Mouse (Mus musculus) adrenal gland, adult 18-20 months (tissue): ENCODE measurements around the gene Entpd8. TPM values are rescaled to one million over a fixed set of nuclear protein-coding genes. Genes with fewer than 3 reads are reported as not detected.

ENCODE experiments used
- DNase-seq, 2 experiments: peaks; one replicate each; pipeline ENCODE4 v3.0.0; 2021 to 2022; ENCODE audit warnings: low spot score in 2 of 2
- total RNA-seq, 2 experiments: library from RNA; stranded (reverse); gene quantifications; 1 replicate in 1 of 2; 2 replicates in 1 of 2; pipeline ENCODE4 v1.2.3; 2021

The Entpd8 gene
- total RNA-seq, 2 experiments from 2014 or later, result not detected

DNA sequence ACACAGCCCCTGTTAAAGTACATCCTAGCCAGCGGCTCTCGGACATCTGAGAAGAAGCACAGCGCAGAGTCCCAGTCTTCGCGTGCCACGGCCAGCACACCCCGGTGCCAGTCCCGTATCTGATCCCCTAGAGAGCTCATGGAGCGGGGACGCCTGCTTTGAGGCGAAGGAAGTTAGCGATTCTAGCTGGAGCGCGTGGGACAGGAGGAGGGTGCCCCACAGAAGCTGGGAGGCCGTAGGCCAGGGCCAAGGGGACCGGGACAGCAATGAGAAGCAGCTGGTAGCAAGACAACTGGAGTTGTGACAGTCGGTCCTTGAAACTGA is 14.6 kb downstream of the Entpd8 start:
- no peak for DNase-seq

DNA sequence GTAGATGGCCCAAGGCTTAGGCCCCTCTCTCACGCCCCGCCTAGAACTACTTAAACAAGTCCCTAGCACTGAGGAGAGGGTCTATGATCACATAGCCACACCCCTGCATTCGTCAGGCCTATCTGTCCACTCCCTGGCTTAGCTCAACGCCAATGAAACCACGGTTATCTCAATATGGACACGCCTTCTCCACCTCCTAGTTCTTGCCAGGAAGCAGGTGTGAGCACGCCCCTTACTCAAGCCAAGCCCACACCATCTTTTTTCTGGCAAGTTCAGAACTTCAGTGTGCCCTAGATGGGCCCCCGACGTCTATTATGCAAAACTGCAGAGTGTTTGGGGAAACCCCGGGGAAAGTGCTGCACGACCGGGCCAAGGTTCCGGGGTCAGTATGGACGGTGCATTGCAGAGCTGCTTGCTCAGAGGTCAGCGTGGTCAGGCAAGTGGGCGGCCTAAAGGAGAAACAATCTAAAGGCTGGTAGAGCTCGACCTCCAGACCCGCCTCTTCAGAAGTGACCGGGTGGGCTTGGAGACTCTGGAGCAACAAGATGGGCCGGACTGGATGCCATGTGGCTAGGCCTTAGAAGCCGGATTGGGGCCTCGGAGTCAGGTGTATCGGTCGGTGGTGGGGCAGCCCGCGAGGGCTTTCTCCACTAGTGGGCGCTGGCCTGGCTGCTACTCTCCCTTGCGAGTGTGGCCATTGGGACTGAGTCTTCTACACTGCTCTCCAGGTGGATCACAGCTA is 15.2 kb downstream of the Entpd8 start, which contains the start of gene Noxa1:
Gene Noxa1, minus strand, starts transcription at position 41 of the 742 bp plus-strand sequence.
- DNase-seq, result no peak

DNA sequence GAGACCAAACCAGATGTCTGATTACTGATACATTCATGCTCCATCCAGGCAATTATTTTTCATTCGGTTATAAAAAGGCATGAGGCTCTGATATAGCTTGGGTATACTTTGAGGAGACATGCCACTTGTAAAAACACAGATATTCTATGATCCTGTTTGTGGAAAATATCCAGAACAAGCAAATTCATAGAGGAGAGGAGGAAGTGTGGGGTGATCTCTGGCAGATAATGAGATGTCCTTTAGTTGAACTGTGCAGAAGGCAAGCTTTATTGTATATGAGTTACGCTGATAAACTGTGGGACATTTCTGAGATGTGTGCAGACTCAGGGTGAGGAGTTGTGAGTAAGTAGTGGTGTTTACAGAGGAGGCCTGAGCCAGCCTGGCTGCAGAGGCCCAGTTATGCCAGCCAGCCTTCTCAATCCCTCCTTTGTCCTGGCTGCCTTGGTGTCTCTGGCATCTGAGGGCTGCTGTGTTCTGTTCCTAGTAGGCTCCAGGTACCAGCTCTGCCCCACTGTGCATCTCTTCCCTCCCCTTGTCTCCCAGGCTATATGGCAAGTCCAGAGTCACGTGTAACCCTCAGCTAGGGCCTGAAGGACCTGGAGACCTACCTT is 18.0 kb downstream of the Entpd8 start:
- DNase-seq, result no peak

GRCm38 (mm10) chr2:25098956-25099355 is 18.9 kb downstream of the Entpd8 start:
- DNase-seq, result peak in 1 of 2 experiments; percentile 12

- DNase-seq, result no peak
Observed at GRCm38 (mm10) chr2:25099703-25100102, 19.6 kb downstream of the Entpd8 start.

- DNase-seq, result no peak
Observed at GRCm38 (mm10) chr2:25104122-25104521, 24.0 kb downstream of the Entpd8 start.

GRCm38 (mm10) chr2:25106045-25106444 is 25.9 kb downstream of the Entpd8 start:
- DNase-seq, result no peak

DNA sequence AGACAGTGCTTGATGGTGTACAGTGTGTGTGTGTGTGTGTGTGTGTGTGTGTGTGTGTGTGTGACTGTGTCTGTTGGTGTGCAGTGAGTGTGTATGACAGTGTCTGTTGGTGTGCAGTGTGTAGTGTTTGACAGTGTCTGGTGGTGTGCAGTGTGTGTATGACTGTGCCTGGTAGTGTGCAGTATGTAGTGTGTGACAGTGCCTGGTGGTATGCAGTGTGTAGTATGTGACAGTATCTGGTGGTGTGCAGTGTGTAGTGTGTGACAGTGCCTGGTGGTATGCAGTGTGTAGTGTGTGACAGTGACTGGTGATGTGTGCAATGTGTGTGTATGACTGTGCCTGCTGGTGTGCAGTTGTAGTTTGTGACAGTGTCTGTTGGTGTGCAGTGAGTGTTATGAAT is 29.4 kb downstream of the Entpd8 start:
- DNase-seq, result no peak

GRCm38 (mm10) chr2:25110505-25111183 is 30.5 kb downstream of the Entpd8 start:
- DNase-seq, result no peak

DNA sequence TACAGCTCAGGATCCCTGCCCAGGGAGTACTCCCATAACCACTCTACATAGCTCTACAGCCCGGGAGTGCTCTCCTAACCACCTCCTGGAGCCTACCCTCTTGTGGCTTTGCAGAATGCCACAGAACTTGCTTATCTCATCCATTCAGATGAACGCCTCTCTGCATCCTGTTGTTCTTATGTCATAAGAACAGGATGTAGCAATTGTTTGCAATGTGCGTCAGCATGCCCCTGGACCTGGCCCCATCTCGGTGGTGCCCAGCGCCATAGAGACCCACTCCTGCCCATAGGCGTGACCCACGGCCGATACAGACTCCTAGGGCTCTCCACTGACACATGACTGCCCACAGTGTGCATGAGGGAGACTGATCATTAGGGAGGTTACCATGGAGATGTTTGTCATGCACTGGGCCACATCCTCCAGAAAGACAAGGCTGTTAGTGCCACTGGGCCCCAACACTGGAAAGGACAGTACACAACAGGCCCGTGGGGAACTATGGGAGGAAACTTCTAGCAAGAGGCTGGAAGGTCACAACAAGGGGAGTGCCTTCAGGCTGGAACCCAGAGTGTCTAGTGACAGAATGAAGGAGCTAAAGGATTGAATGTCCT is 31.2 kb downstream of the Entpd8 start:
- DNase-seq, result no peak

DNA sequence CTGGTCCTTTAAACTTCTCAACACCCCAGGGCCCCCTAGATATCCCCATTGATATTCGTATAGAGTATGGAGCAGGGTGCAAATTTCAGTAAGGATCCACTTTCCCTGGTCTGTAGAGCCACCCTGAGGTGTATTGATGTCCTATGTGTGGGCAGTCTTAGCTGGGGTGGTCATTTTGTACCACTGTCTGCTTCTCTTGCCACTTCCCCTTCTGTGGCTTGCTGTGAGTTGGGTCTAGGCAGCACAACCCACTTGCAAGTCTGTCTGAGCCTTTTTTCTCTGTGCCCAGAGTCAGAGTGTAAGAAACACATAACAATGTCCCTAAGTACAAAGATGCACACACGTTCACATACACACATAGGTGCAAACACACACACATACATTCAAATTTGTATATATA is 34.2 kb downstream of the Entpd8 start:
- DNase-seq, result no peak

DNA sequence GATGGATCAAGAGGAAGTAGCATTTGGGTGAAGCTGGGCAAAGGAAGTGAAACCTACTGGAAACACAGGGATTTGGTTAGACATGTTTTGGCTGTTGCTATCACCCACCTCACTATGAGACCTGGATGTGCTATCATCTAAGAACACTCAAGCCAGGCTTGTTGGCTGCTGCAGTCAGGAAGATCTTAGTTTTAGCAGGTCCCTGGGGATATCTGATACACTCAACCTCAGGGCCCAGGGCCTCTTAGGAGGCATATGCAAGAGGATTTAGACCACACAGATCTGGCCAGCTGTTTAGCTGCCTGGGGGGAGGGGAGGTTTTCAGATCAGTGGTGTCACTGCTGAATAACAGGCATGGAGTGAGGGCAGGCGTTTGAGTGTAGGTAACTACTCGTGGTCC is 35.3 kb downstream of the Entpd8 start:
- no peak for DNase-seq

DNA sequence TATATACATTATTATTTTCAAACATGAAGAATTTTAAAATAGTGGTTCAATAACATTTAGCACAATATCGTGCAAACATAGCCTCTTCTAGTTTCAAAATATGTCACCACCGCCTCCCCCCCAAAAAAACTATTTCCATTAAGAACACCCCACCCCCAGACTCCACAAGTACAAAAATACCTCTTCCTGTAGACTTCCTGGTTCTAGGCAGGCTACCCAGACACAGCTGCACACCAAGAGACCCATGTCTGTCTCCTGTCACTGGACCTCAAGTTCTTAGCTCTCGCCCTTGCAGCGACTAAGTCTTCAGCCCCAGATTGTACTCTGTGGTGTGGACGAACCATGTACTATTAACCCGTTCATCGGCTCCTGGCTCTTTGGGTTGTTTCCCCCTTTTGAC is 40.9 kb downstream of the Entpd8 start:
- no peak for DNase-seq

GRCm38 (mm10) chr2:25122666-25123065 is 42.6 kb downstream of the Entpd8 start:
- no peak for DNase-seq

GRCm38 (mm10) chr2:25123527-25123926 is 43.4 kb downstream of the Entpd8 start:
- no peak for DNase-seq

DNA sequence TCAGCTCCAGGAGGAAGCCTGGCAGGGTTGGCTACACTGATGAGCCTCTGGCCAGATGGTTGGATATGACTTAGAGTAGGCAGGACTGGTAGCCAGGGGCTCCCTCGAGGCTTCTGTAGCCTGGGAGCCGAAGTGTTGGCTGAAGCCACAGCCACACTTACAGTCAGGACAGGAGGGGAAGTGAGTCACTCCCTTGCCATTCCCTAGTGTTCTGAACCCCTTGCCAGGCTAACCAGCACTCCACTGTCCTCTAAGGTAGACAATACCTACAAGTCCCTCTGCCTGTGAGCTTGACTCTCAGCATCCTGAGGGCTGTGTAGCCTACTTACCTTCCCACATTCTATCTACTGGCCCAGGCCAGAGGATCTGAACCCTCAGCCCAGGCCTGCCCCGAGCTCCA is 44.3 kb downstream of the Entpd8 start:
- no peak for DNase-seq

GRCm38 (mm10) chr2:25125146-25125545 is 45.0 kb downstream of the Entpd8 start:
- DNase-seq, result no peak

GRCm38 (mm10) chr2:25126011-25127010 is 46.2 kb downstream of the Entpd8 start:
- DNase-seq, result no peak

GRCm38 (mm10) chr2:25127206-25127605 is 47.1 kb downstream of the Entpd8 start:
- DNase-seq, result peak; percentile 72 to 73

- no peak for DNase-seq
Observed at GRCm38 (mm10) chr2:25128072-25128471, 48.0 kb downstream of the Entpd8 start.

DNA sequence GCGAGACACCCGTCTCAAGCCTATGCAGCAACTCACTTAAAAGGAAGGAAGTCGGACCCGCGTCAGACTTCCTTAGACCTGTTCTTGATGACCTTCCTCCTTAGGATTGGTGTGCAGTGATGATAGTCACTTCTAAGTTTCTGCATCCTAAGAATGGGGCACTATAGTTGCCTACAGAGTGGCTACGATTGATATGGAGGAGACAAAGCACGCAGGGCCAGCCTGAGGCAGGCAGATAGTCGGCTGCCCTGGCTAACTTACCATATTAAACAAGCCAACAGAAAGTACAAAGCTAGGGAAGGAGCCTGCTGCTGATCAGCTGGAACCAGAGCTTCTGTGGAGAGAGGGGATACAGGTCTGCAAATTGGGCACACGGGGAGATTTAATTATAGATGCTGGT is 51.5 kb downstream of the Entpd8 start:
- no peak for DNase-seq
